In genomic region chr4:8381408-8382124, GRCm38 (mm10) we compare ENCODE assay signal across 10 mouse cellular contexts.
DNase-seq lines count a peak whose midpoint lies in the region; ATAC-seq and TF ChIP-seq lines count a peak whose summit lies in the region.
"Had no signal": no experiment of that assay in that cellular context is flagged by ENCODE, and none has a peak within 500 bp of the region (broad histone marks: within the 10 kb centered on the region; RNA-seq: fewer than 3 reads in every experiment).

No protein-coding gene starts in this region.

- H3K4me2 ChIP-seq in forebrain, embryonic 16.5 days (ENCODE audit: low read length) = no peak overlapping the region
- no peak overlapping the region for H3K4me2 ChIP-seq in midbrain, embryonic 11.5 days
- H3K4me2 ChIP-seq: embryonic facial prominence, embryonic 12.5 days; limb, embryonic 15.5 days had no signal

- TF ChIP-seq POLR2A in brain, embryonic 14.5 days (IDR thresholded peaks at IDR 0.05; ENCODE audit: borderline replicate concordance, extremely low read depth, insufficient read depth, insufficient read length, poor library complexity, severe bottlenecking) = no peak
- no peak for TF ChIP-seq POLR2A in lung, adult 2 months (IDR thresholded peaks at IDR 0.05; ENCODE audit: borderline replicate concordance, extremely low read depth, low read depth, low read length)

- H3K27me3 ChIP-seq in forebrain, embryonic 16.5 days (replicated peaks; ENCODE audit: control insufficient read depth, insufficient read depth, low read length) = no peaks in the 10 kb centered on the region
- H3K27me3 ChIP-seq in midbrain, embryonic 11.5 days (ENCODE audit: control insufficient read depth, insufficient read depth, low read length) = no peaks in the 10 kb centered on the region

- no peaks in the 10 kb centered on the region for H3K36me3 ChIP-seq in forebrain, embryonic 16.5 days (ENCODE audit: control insufficient read depth, insufficient read depth)
- H3K36me3 ChIP-seq in midbrain, embryonic 11.5 days (ENCODE audit: control insufficient read depth, insufficient read depth, low read length) = no peaks in the 10 kb centered on the region
- H3K36me3 ChIP-seq: embryonic facial prominence, embryonic 12.5 days; limb, embryonic 15.5 days had no signal

- TF ChIP-seq CTCF in brain, embryonic 14.5 days (IDR thresholded peaks at IDR 0.05; ENCODE audit: borderline replicate concordance, extremely low read depth, insufficient read depth, insufficient read length) = no peak
- TF ChIP-seq CTCF in layer of hippocampus, adult 2 months (conservative IDR thresholded peaks at IDR 0.05) = no peak
- TF ChIP-seq CTCF in lung, adult 2 months (IDR thresholded peaks at IDR 0.05; ENCODE audit: insufficient read depth, low read length) = no peak

- no peaks in the 10 kb centered on the region for H3K9me3 ChIP-seq in forebrain, embryonic 16.5 days (ENCODE audit: control insufficient read depth, low read length)
- no peaks in the 10 kb centered on the region for H3K9me3 ChIP-seq in midbrain, embryonic 11.5 days (ENCODE audit: control insufficient read depth, low read length)
- H3K9me3 ChIP-seq: embryonic facial prominence, embryonic 12.5 days; limb, embryonic 15.5 days had no signal

- H3K4me3 ChIP-seq in forebrain, embryonic 16.5 days (replicated peaks; ENCODE audit: low read length) = no peak overlapping the region
- H3K4me3 ChIP-seq in midbrain, embryonic 11.5 days (ENCODE audit: low read depth, low read length) = no peak overlapping the region
- H3K4me3 ChIP-seq in layer of hippocampus, adult 2 months = no peak overlapping the region
- H3K4me3 ChIP-seq in lung, adult 2 months (replicated peaks; ENCODE audit: extremely low read depth, low read depth, low read length) = no peak overlapping the region
- H3K4me3 ChIP-seq: embryonic facial prominence, embryonic 12.5 days; limb, embryonic 15.5 days had no signal

- peak; percentile 68 for DNase-seq in Muller cell, postnatal 12 days (ENCODE audit: inconsistent ontology term)
- peak; percentile 86 for DNase-seq in brain, embryonic 14.5 days (ENCODE audit: low read depth)
- DNase-seq in midbrain, embryonic 11.5 days (ENCODE audit: low spot score, missing footprints) = peak; percentile 62
- DNase-seq in layer of hippocampus, adult 2 months (ENCODE audit: low spot score in 2 of 2) = no peak
- no peak for DNase-seq in heart, adult 9 months (ENCODE audit: low spot score in 2 of 2)
- no peak for DNase-seq in adrenal gland, postnatal 10 days
- no peak for DNase-seq in lung, adult 2 months

- WGBS in forebrain, embryonic 16.5 days = 9% methylated on average over 13 of the region's 13 CpGs
- 32% methylated on average over 13 of the region's 13 CpGs for WGBS in midbrain, embryonic 11.5 days
- WGBS in lung, adult 2 months = 47% methylated on average over 13 of the region's 13 CpGs

- 0 out of 2 replicates have a peak, but pooled peaks cover 2% of the 10 kb centered on the region for H3K4me1 ChIP-seq in forebrain, embryonic 16.5 days (replicated peaks; ENCODE audit: control insufficient read depth, insufficient read depth, low read length)
- H3K4me1 ChIP-seq in midbrain, embryonic 11.5 days (ENCODE audit: control insufficient read depth, insufficient read depth, low read length) = no peaks in the 10 kb centered on the region; the same call in 1 of the 2 replicates
- H3K4me1 ChIP-seq in lung, adult 2 months (ENCODE audit: control insufficient read depth, insufficient read depth, low read length) = peaks cover 2% of the 10 kb centered on the region; the same call in 1 of the 2 replicates
- H3K4me1 ChIP-seq: embryonic facial prominence, embryonic 12.5 days; limb, embryonic 15.5 days had no signal

- H3K9ac ChIP-seq in forebrain, embryonic 16.5 days (replicated peaks; ENCODE audit: low read depth, low read length) = no peak overlapping the region
- no peak overlapping the region for H3K9ac ChIP-seq in midbrain, embryonic 11.5 days (ENCODE audit: low read length)
- H3K9ac ChIP-seq: embryonic facial prominence, embryonic 12.5 days; limb, embryonic 15.5 days had no signal

- H3K27ac ChIP-seq in forebrain, embryonic 16.5 days (ENCODE audit: low read length) = no peak overlapping the region; the same call in 1 of the 2 replicates
- no peak overlapping the region for H3K27ac ChIP-seq in midbrain, embryonic 11.5 days (ENCODE audit: low read depth, low read length)
- H3K27ac ChIP-seq in layer of hippocampus, adult 2 months = no peak overlapping the region
- H3K27ac ChIP-seq: embryonic facial prominence, embryonic 12.5 days; limb, embryonic 15.5 days had no signal

- ATAC-seq in forebrain, embryonic 16.5 days = peak; percentile 82
- ATAC-seq in midbrain, embryonic 11.5 days (ENCODE audit: low FRiP score) = 0 out of 2 replicates have a peak, but pooled peaks have one; percentile 34

Comparison
In these comparisons a context has a peak if more than half of its experiments do, and no peak if none do; other contexts are left out.
1. DNase-seq: peak in Muller cell, postnatal 12 days (single experiment), brain, embryonic 14.5 days (single experiment) and midbrain, embryonic 11.5 days (single experiment); none in layer of hippocampus, adult 2 months (0 of 2), heart, adult 9 months (0 of 2), adrenal gland, postnatal 10 days (single experiment) and lung, adult 2 months (single experiment).